Mouse (Mus musculus): ENCODE measurements around the gene Lypla2.
A peak's percentile ranks its signal among the peaks of the same experiment; 100 is the strongest.

Gene Lypla2

GRCm38 (mm10) chr4:135921257-135922120, 50.9 kb downstream of the Lypla2 start:
- no peak for DNase-seq (ENCODE audit: low spot score in 2 of 2)

- peak; percentile 93 to 94 for DNase-seq (ENCODE audit: low spot score in 2 of 2)
These were observed 51.9 kb downstream of the Lypla2 start, which contains the start of gene Fuca1 for GRCm38 (mm10) chr4:135920304-135921241. Fuca1 (plus strand) TSS chr4:135920735.

- no peak for DNase-seq (ENCODE audit: low spot score in 2 of 2)
These were observed 53.2 kb downstream of the Lypla2 start for GRCm38 (mm10) chr4:135919280-135919639.

- peak in 1 of 2 experiments; percentile 9 for DNase-seq (ENCODE audit: low spot score in 2 of 2)
These were observed 53.7 kb downstream of the Lypla2 start for GRCm38 (mm10) chr4:135918635-135919279.

Measured in urinary bladder, adult 18-20 months (tissue).